Mouse (Mus musculus) kidney, adult 10 weeks (tissue): Measurements from ENCODE around the gene V1rd19. TPM values are rescaled to one million over a fixed set of nuclear protein-coding genes. Genes with fewer than 3 reads are reported as not detected.

Source experiments
- polyA plus RNA-seq: library from polyadenylated mRNA; stranded (reverse); fragments of 350-450 nt; fragmentation: Illumina TruSeq; extraction: RNeasy Lipid Tissue Mini Kit (QIAGEN cat#74804); gene quantifications from one replicate; pipeline ENCODE4 v1.2.3, GENCODE M21; 2014; ENCODE audit warnings: low read depth, low replicate concordance

Gene V1rd19
- not detected for polyA plus RNA-seq

GRCm38 (mm10) chr7:24001391-24001790, at the start of gene V1rd19:
Gene V1rd19 (plus strand): TSS chr7:24001691.

DNA sequence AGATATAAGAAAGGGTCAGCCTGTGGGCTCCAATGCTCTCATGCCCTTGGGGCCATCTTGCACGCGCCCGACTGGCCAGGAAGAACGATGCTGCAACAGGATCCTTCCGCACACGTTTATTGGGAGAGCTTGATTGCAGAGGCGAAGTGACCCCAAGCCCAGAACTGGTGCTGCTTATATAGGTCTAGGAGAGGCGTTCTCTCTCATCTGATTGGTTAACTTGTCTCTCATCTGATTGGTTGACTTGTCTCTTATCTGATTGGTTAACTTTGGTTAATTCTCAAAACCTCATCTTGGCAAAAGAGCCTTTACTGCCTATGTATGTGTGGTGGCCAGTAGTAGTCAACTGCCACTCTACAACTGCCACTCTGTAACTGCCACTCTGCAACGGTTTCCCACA, 27.2 kb upstream of the V1rd19 start, which contains the start of gene Vmn1r181:
TSS of gene Vmn1r181 (plus strand) at position 301 of the 400 bp plus-strand sequence.

GRCm38 (mm10) chr7:24052660-24053304, 51.3 kb downstream of the V1rd19 start, which contains the start of gene Vmn1r183:
Gene Vmn1r183 (plus strand): TSS chr7:24053254.

Other genes starting within 250 kb of the V1rd19 start
- not detected for gene Vmn1r174, start 249.4 kb upstream of the V1rd19 start, polyA plus RNA-seq
- gene Vmn1r175, start 191.0 kb upstream of the V1rd19 start, polyA plus RNA-seq: not detected
- gene Vmn1r176, start 164.3 kb upstream of the V1rd19 start, polyA plus RNA-seq: not detected
- gene Vmn1r177, start 135.2 kb upstream of the V1rd19 start, polyA plus RNA-seq: not detected
- not detected for gene Vmn1r178, start 109.7 kb upstream of the V1rd19 start, polyA plus RNA-seq
- gene Vmn1r179, start 74.7 kb upstream of the V1rd19 start, polyA plus RNA-seq: not detected
- gene Vmn1r180, start 51.1 kb upstream of the V1rd19 start, polyA plus RNA-seq: not detected
- gene Vmn1r181, start 27.1 kb upstream of the V1rd19 start, polyA plus RNA-seq: not detected
- gene Vmn1r183, start 51.6 kb downstream of the V1rd19 start, polyA plus RNA-seq: not detected
- gene Zfp180, start 80.2 kb downstream of the V1rd19 start, polyA plus RNA-seq: 10.3 TPM
- gene Zfp112, start 110.6 kb downstream of the V1rd19 start, polyA plus RNA-seq: 0.89 TPM
- gene Zfp235, start 132.5 kb downstream of the V1rd19 start, polyA plus RNA-seq: 4.6 TPM
- gene Zfp114, start 173.4 kb downstream of the V1rd19 start, polyA plus RNA-seq: 0.93 TPM
- gene Zfp111, start 209.8 kb downstream of the V1rd19 start, polyA plus RNA-seq: 6.2 TPM
- 2.8 TPM for gene Zfp109, start 235.9 kb downstream of the V1rd19 start, polyA plus RNA-seq